Comparison of ENCODE assay signal across 23 mouse cellular contexts in the genomic region with DNA sequence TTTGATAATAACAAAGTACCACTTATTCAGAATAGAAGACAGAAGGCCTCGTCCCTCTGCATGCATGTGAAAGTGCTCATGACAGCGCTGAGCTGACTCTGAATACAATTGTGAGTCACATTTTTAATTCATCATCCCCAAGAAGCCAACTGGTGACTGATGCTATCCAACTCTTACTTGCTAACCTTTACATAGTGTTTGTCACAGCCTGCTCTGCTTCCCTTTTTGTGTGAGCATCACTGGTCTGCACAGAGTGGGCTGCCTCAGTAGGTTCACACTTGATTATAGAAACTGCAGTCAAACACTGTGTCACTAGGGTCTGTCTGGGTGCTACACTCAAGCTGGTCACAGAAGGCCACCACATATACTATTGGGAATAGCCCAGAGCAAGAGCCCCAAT. TPM values are rescaled to one million over a fixed set of nuclear protein-coding genes. Genes with fewer than 3 reads are reported as not detected.
"Had no signal": no experiment of that assay in that cellular context is flagged by ENCODE, and none has a peak within 500 bp of the region (broad histone marks: within the 10 kb centered on the region; RNA-seq: fewer than 3 reads in every experiment).

No protein-coding gene starts in this region.

- H3K27me3 ChIP-seq: intestine, embryonic 15.5 days; kidney, embryonic 15.5 days; limb, embryonic 12.5 days; neural tube, embryonic 12.5 days; stomach, embryonic 15.5 days had no signal

- DNase-seq: kidney, adult 11 months; kidney, adult 8-10 months; kidney, postnatal 10 days; kidney, postnatal 36 days; layer of hippocampus, postnatal 36 days; liver, postnatal 0 days; lung, embryonic 14.5 days; midbrain, embryonic 14.5 days; retina, postnatal 1 day; right cerebral cortex, postnatal 25 days; spleen, adult 18-20 months; thymus, postnatal 25 days had no signal

- H3K4me3 ChIP-seq: intestine, embryonic 15.5 days; kidney, embryonic 15.5 days; left cerebral cortex, adult 2 months; limb, embryonic 12.5 days; limb, embryonic 15.5 days; neural tube, embryonic 12.5 days; stomach, embryonic 15.5 days had no signal

- H3K4me1 ChIP-seq: intestine, embryonic 15.5 days; limb, embryonic 12.5 days; neural tube, embryonic 12.5 days had no signal

- H3K9me3 ChIP-seq: intestine, embryonic 15.5 days; kidney, embryonic 15.5 days; limb, embryonic 12.5 days; limb, embryonic 15.5 days; neural tube, embryonic 12.5 days; stomach, embryonic 15.5 days had no signal

- H3K36me3 ChIP-seq: intestine, embryonic 15.5 days; kidney, embryonic 15.5 days; limb, embryonic 12.5 days; limb, embryonic 15.5 days; neural tube, embryonic 12.5 days; stomach, embryonic 15.5 days had no signal

- H3K27ac ChIP-seq: intestine, embryonic 15.5 days; kidney, embryonic 15.5 days; left cerebral cortex, adult 2 months; limb, embryonic 12.5 days; limb, embryonic 15.5 days; liver, embryonic 14.5 days; macrophage; neural tube, embryonic 12.5 days; stomach, embryonic 15.5 days had no signal

RNA-seq across cellular contexts. Expression of gene Fndc1, which starts 10.5 kb away (rescaled TPM):
- total RNA-seq: megakaryocyte, adult 5-6 weeks; neutrophil, adult 5-6 weeks had no signal
- polyA plus RNA-seq: macrophage had no signal
